Mouse (Mus musculus): ENCODE measurements around the gene Adamtsl3.

Gene Adamtsl3

DNA sequence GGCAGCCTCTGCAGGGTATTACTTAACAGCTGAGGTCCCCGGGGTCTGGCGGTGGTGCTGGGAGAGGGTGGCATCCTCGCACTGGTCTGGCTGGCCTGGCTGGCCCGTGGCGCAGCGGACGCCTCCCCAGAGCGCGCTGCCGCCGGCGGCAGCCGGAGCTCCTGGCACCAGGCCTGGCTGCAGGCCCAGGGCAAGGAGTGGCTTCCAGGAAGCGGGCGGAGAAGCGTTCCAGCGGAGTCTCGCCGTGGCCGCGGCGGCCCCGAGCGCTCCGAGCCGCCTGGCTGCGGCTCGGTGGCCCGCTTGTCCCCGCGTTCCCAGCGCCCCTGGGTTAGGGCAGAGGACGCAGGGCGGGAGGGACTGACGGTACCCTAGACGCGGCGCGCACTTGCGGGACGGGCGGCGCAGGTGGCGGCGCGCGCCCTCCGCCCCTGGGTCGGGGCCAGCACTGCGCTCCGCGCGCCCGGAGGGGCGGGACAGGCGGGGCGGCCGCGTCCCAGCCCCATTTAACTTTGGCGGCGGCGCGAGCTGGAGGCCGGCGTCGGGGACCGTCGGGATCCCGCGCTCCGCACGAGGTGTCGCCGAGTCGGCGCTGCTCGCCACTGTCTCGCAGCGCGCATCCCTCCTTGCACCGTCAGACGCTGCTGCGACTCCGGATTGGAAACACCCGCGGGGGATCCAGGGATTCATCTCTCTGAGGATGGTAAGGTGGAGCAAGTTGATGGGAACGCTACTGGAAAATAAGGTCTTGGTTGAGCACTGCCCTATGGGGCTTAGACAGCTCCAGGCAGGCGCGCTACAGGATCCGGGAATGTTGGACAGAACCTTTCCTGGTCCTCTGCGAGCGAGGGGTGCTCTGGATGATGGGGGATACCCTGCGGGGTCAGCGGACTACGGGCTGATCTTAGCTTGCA is at the start of gene Adamtsl3:
Adamtsl3 (plus strand) TSS at position 484 of the 911 bp plus-strand sequence.
- no peak for DNase-seq (ENCODE audit: low read depth)

DNA sequence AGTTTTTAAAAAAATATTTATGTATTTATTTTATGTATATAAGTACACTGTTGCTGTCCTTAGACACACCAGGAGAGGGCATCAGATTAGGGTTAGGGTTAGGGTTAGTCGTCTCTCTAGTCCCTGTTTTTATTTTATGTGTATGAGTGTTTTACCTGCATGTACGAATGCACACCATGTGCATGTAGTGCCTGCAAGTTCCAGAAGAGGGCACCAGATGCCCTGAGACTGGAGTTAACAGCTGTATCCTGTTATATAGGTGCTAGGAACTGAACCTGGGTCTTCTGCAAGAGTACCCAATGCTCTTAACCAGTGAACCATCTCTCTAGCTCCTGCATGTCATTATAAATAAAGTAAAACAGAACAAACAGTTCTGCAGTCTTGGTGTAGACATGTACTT is 48.3 kb upstream of the Adamtsl3 start:
- DNase-seq (ENCODE audit: low read depth) = no peak

DNA sequence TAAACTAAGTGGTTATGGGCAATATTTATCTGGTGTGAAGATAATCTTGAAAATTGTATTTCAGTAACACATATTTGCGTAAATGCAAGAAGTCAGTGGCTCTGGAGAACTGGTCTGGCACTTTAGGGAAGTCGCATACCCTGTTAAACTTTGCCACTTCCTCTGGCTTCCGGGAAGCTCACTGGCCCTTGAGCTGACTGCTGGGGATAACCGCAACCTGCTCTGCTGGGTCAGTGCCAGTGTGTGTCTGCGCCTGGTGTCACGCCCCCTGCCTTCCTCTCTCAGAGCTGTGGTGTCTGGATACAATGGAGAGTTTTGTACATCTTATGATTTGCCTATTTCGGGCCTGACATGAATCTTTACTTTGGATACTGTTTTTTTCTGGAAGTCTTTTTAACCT is 42.1 kb upstream of the Adamtsl3 start:
- DNase-seq (ENCODE audit: low read depth) = no peak

DNA sequence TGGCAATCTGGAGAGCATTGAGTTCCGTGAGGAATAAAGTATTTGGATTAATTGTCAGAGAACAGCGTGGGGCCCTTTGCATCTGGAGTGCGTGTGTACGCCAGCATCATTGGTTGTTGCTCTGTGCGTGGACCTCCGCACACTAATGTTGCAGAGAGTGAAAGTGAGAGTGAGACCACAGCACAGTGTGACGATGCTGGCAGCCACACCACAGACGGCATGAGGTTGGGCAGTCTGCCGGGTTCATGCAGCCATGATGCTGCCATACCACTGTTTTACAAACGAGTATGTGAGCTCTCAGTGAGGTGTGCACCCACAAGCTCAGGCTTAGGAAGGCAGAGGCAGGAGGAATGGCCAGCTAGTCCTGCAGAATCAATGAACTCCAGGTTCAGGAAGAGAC is 41.4 kb upstream of the Adamtsl3 start:
- DNase-seq (ENCODE audit: low read depth) = no peak

DNA sequence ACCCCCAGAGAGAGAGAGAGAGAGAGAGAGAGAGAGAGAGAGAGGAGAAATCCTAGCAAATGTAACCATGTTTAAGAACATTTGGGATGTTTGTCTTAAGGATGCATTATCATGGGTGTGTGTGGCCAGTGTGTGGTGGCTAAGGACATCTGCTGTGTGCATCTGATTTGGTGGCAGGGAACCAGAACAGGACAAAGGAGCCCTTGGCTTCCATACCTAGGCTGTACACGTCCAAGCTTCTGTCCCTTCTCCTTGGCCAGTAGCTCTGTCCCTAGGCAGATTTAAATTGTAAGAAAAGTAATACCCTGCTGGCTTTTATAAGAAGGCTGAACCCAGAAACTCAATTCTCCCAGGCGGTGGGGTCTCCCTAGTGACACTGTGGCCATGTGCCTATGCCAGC is 40.9 kb upstream of the Adamtsl3 start:
- no peak for DNase-seq (ENCODE audit: low read depth)

DNA sequence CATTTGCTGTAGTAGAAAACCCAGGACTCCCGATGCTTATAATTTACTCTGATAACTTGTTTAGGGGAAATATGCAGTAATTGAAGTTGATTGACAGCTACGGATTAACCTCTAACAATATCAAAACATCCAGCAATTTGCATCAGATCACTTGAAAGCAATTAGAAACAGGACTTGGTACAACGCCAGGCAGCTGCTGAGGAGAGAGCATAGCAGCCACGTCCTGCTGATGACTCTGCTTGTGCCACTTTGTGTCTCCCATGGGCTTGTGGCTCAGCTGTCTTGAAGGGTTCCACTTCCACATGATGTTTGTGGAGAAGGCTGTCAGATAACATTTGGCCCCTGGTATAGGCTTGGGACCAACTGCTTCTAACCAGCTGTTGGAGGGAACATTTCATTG is 27.1 kb upstream of the Adamtsl3 start:
- DNase-seq (ENCODE audit: low read depth) = no peak

DNA sequence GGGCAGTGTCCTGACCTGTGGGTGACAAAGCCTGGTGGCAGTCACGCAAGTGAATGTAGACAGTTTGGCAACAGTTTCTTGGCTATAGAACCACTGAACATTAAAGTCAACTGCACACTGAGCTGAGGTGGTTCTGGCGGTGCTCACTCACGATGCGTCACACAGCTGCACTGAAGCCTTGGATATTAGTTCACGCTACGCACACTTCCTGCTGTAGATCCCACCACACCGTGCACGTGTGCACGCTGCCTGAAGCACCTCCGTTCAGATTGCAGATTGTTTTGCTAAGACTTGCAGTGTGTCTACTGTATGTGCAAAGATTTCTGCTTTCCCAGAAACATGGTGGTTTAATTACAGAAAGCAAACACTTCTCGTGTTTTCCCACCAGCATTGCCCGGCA is 17.0 kb upstream of the Adamtsl3 start:
- no peak for DNase-seq (ENCODE audit: low read depth)

DNA sequence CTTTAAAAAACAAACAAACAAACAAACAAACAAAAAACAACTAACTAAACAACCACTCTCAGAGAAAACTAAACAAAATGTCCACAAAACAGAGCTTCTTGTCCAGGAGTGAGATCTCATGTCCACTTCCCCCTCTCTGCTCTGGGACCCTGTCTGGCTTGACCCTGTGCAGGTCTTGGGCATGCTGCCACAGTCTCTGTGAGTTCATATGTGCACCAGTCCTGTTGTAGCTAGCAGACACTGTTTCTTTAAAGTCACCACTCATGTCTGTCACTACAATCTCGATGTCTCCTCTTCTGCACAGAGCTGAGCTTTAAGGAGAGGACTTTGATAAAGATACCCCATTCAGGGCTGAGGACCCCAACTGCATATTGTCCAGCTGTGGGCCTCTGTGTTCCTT is 8.9 kb upstream of the Adamtsl3 start:
- DNase-seq (ENCODE audit: low read depth) = no peak

DNA sequence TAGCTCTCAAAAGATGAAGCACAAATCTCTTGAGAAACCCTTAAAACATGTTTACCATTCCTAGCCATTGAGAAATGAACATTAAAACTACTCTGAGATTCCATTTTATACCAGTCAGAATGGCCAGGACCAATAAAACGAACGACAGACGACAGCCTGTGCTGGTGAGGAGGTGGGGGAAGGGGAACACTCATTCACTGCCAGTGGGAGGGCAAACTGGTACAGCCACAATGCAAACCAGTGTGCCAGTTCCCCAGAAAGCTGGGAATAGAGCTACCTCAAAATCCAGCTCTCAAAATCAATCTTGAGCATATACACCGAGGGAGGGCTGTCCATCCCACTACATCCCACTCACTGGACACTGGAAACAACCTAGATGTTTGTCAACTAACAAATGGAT is 8.3 kb upstream of the Adamtsl3 start:
- no peak for DNase-seq (ENCODE audit: low read depth)

DNA sequence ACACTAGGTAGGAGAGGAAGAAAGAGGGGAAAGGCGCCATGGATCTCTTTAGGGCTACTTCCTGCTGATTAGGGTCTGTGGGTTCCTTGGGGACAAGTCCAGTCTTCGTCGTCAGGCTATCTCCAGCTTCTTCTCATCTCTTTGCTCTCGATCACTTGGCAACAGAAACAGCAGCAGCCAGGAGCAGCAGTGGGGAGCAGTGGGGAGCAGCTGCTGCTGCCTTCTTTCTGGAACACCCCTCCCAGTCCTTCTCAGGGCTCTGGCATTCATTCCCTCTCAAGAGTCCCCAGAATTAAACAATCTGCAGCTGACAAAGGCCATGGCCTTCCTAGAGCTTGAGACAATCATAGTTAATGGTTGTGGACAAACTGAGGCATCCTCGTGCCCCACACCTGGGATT is 7.6 kb upstream of the Adamtsl3 start:
- no peak for DNase-seq (ENCODE audit: low read depth)

DNA sequence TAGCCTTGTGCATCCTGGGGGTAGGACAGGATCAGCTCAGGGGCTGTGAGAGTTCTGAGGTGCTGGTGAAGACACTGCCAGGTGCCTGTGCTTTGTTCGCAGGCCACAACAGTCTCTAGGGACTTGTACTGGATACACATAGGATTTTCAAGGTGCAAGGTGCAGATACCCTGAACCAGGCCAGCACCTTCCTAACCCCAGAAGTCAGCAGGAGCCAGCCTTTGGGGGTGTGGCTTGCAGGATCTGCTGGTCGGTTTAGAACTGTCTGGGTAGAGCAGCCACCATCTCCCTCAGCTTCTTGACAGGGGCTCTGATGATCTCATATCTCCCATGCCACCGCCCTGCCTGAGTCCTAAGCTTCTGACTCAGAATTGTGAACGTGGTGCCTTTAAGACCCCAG is 5.7 kb upstream of the Adamtsl3 start:
- DNase-seq (ENCODE audit: low read depth) = no peak

DNA sequence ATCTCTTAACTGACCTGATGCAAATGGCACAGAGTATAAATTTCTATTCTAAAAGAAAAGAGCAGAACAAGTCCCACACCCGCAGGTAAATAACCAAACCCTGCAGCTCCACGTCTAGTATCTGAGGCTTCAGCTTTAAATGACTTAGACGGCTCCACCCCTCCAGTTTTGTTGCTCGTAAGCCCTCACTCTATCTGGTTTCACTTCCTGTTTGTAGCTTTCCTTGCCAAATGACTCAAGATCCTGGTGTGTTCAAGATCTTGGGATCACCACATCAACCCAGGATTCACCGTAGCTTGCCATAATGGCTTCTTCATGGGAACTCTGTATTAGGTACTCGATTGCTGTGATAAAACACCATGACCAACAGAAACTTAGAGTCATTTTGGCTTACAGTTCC is 4.6 kb upstream of the Adamtsl3 start:
- no peak for DNase-seq (ENCODE audit: low read depth)

DNA sequence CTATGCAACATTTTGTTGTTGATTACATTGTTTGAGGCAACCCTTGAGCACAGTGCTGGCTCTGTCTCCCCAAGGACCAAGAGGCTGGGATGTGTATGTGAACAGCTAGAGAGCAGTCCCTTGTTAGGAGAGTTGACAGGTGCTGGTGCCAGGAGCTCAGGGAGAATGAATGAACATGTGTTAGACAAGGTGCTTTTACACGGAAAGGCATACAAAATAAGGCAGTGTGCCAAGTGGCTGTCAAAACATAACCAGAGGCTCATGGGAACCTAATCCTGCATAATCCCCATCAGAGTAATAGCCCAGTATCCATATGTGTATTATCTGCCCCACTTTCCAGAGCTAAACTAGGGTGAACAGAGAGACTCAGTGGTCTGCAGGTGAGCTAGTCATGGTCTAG is 1.5 kb upstream of the Adamtsl3 start:
- no peak for DNase-seq (ENCODE audit: low read depth)

DNA sequence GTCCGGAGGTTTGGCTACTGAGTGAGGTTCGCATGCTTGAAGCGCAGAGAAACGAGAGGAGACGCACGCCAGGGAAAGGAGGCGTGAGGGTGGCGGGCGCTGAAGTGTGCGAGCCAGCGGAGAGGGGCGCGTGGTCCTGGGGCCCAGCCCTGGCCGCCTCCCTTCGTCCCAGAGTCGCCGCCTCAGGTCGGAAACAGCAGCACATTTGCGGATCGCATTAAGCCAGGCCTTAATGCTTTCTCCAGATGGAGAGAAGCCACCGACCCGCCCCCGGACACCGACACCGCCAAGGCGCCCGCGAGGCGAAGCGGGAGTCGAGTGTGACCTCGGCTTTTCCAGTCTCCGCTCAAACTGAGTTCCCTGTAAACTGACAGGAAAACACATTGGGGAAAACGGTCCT is 638 bp downstream of the Adamtsl3 start:
- no peak for DNase-seq (ENCODE audit: low read depth)

DNA sequence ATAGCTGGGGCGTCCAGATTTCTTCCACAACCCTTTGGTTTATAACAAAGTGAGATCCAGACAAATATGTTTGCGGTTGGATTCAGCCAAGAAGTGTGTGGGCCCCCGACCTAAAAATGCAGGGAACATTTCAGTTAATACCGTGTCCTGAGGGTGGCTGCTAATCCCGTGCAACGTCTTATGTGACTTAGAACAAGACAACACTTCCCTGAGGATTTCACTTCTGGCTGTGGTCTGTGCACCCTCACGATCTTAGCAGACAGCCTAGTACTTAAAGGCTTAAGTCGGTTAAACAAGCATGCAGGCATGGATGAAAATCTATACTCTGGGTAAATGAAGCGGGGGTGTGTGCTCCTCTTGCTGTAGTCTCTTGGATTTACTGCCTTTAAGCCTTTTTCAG is 2.6 kb downstream of the Adamtsl3 start:
- no peak for DNase-seq (ENCODE audit: low read depth)

DNA sequence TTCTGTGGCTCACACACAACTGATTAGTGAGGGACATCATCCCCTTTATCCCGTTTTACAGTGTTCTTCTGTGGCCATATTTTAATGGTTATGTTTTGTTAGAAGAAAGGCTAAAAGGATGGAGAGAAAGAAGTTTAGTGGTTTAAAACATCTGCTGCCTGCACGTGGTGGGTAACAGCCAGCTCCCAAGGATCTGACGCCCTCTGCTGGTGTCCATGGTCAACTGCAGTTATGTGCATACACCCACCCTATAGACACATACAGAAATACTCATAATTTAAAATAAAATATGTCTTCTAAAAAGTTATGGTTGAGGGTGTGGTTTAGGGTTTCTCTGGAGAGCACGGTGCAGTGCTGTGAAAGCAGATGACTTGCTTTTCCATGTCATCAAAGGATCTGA is 3.0 kb downstream of the Adamtsl3 start:
- DNase-seq (ENCODE audit: low read depth) = no peak

DNA sequence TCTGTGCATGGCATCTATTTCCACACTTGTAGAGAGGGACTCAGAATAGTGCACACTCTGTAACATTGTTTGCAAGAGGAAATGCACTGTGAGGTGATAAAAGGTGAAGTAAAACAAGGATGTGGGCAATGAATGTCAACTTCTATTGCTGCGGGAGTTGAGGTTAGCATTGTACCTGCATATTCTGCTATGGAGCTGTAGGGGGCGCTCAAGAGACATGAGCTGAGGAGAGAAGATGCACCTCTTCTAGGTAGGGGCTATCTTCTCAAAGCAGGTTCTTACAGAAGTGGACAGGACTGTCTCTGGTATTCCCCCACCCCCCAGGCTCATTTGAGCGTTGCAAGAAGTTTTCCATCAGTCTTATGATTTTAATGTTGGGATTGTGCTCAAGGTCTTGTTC is 3.7 kb downstream of the Adamtsl3 start:
- no peak for DNase-seq (ENCODE audit: low read depth)

DNA sequence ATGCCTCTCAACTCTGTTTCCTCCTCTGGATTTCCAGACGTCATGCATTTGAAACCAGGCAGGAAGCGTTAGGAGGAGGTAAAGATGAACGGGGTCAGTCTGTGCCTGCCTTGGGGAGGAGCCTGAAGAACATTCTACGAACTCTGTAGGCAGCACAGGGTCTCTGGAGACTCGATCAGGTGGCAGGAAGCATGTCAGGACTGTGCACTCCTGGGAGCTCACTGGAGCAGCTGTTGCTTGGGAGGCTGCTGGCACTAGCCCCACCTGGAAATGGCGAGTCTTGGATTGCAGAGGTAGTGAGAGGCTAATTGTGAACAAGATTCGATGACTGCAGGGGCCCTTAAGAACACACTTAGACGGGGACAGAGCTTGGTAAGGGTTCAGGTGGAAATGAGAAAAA is 6.0 kb downstream of the Adamtsl3 start:
- no peak for DNase-seq (ENCODE audit: low read depth)

DNA sequence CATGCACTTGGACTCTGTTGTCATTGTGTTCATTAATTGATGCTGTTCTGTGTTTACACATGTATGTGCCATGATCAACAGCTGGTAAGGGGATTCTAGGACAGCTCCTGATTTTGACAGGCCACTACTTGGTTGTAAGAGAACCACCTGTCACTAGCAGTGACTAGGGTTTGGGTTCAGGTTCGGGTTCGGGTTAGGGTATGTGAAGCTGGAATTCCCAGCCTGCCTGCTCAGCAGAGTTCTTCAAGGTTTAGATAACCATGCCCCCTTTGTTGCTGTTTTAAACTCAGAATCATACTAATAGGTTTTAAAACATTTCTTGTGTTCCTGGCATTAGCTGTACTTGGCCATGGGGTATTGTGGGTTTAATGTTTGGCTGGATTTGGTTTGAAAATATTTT is 11.2 kb downstream of the Adamtsl3 start:
- DNase-seq (ENCODE audit: low read depth) = no peak

DNA sequence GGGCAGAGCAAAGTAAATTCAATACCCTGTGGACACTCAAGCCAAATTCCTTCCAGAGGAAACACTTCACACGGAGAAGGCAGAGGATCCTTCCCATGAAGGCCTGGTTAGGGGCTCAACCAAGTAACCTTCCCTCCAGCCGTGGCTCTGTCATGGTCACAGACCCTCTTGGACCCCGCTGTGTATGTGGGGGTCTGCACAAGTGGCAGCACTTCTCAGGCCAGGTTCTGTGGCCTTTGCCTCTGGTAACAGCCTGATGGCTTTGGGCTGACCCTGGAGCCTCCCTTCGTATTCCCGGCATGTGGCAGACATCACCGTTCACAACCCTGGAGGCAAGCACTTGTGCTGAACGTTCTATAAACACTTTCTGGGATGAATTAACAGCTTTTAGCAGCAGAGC is 14.3 kb downstream of the Adamtsl3 start:
- DNase-seq (ENCODE audit: low read depth) = no peak

DNA sequence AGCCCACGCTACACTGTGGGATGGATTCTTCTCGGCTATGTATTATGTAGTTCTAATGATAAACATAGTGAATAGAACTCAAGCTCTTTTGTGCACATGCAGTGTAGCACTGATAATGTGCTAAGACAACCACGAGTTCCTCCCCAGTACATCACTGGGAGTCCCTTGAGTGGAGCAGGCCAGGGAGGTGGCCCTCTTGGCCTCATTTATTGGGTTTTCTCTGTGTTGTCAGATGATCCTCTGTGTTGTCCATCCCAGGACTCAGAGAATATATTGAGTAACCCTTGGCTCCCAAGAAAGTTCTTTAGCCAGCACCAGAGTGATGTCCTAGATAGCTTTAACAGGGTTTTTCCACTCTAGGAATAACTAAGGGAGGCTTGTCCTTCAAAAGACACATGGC is 14.9 kb downstream of the Adamtsl3 start:
- DNase-seq (ENCODE audit: low read depth) = no peak

DNA sequence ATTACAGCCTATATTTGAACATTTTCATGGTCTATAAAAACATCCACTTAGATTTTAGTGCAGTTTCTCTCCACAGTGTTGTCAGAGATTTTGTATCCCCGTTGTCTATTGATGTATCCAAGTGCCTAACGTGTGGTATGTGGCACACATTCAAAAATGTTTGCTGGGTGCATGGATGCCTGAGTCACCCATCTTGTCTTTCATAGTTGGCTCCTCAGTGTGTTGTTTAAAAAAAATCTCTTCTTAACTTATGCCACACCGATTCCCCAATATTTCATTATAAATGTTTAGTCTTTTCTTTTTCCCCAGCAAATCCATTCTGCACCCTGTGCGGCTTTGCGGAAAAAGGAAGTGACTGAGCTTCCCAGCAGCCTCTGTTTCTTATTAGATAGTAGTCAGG is 23.7 kb downstream of the Adamtsl3 start:
- DNase-seq (ENCODE audit: low read depth) = no peak

DNA sequence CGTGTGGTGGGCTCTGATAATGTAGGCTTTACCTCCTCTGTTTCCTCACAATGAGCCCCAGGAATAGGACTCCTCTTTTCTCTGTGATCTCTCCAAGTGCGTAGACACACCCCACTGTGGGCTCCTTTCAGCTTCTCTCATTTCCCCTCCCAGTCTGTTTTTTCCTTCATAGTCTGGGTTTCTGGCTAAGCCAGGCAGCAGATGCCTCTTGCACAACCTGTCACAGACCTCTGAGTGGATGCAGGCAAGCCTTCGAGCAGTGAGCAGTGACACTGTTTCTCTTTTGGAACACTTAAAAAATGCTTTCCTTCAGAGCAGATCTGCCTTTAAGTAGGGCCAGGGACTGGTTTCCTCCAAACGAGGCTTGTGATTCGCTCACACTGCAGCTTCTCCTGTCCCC is 24.2 kb downstream of the Adamtsl3 start:
- no peak for DNase-seq (ENCODE audit: low read depth)

DNA sequence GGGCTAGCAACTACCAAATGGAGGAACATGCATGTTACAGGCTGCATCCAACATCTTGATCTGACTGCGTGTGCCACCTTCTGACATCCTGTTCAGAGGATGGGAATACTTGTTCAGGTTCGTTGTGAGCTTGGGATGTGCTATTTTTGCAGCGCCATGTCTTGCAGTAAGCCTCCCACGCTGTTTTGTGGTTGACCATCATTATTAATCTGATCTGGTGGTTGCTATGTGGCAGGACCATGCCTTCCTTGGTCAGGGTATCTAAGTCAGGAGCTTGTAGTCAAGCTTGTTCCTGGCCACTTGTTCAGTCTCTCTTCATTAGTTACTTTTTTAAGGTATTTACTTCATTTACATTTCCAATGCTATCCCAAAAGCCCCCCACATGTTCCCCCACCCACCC is 24.7 kb downstream of the Adamtsl3 start:
- DNase-seq (ENCODE audit: low read depth) = no peak
